Mouse (Mus musculus) megakaryocyte-erythroid progenitor cell, adult 5-6 weeks (primary cell): ENCODE measurements around the gene Mapt. TPM values are rescaled to one million over a fixed set of nuclear protein-coding genes. Genes with fewer than 3 reads are reported as not detected.
"Not testable (repeated sequence)": the region's sequence is repeated elsewhere in the genome, so short reads cannot be mapped to it uniquely, and the experiment has no call there.

Source experiments
- ATAC-seq: replicated peaks from 2 replicates; pipeline ENCODE4 v1.8.0; 2016; ENCODE audit warnings: mild to moderate bottlenecking, inconsistent platforms; ENCODE audit not compliant: severe bottlenecking, poor library complexity, low FRiP score, low TSS enrichment
- total RNA-seq, 2 experiments: library from RNA; stranded (forward) in 1 of 2; stranded (reverse) in 1 of 2; fragments of 200-1000, 215-1000 nt in 1 of 2; fragments of >200 nt in 1 of 2; fragmentation: Nextera tagmentation in 1 of 2; gene quantifications; 2 replicates each; pipeline ENCODE4 v1.2.3; 2014 to 2017

Gene Mapt
- total RNA-seq (2014; fragmentation: Nextera tagmentation) (3.4 and 4.1 TPM in 2 replicates), total RNA-seq (2017) (0.23 TPM in 1 of 2 replicates, not detected in the other)

- peak; percentile 72 for ATAC-seq
Measured at GRCm38 (mm10) chr11:104231041-104231911, at the start of gene Mapt. Gene Mapt, plus strand, starts transcription at chr11:104231390.

GRCm38 (mm10) chr11:104182141-104182540, 49.0 kb upstream of the Mapt start:
- ATAC-seq, result no peak

- ATAC-seq, result no peak
Measured at GRCm38 (mm10) chr11:104186135-104186836, 44.9 kb upstream of the Mapt start, which contains the start of gene Sppl2c. Gene Sppl2c, plus strand, starts transcription at chr11:104186327.

- ATAC-seq, result no peak
Measured at GRCm38 (mm10) chr11:104186837-104187150, 44.4 kb upstream of the Mapt start.

GRCm38 (mm10) chr11:104187766-104188165, 43.4 kb upstream of the Mapt start:
- ATAC-seq, result no peak

GRCm38 (mm10) chr11:104190008-104190407, 41.2 kb upstream of the Mapt start:
- ATAC-seq, result no peak

- ATAC-seq, result no peak
Measured at GRCm38 (mm10) chr11:104195382-104195781, 35.8 kb upstream of the Mapt start.

GRCm38 (mm10) chr11:104195791-104196190, 35.4 kb upstream of the Mapt start:
- peak; percentile 78 for ATAC-seq

GRCm38 (mm10) chr11:104197861-104198260, 33.3 kb upstream of the Mapt start:
- ATAC-seq, result 0 out of 2 replicates have a peak, but pooled peaks have one; percentile 50

GRCm38 (mm10) chr11:104203271-104203670, 27.9 kb upstream of the Mapt start:
- ATAC-seq, result no peak

GRCm38 (mm10) chr11:104206573-104206972, 24.6 kb upstream of the Mapt start:
- ATAC-seq, result no peak

GRCm38 (mm10) chr11:104209041-104209440, 22.1 kb upstream of the Mapt start:
- ATAC-seq, result no peak

GRCm38 (mm10) chr11:104211251-104211650, 19.9 kb upstream of the Mapt start:
- no peak for ATAC-seq

GRCm38 (mm10) chr11:104214128-104214527, 17.1 kb upstream of the Mapt start:
- not testable (repeated sequence) for ATAC-seq

GRCm38 (mm10) chr11:104218075-104218474, 13.1 kb upstream of the Mapt start:
- no peak for ATAC-seq

- no peak for ATAC-seq
Measured at GRCm38 (mm10) chr11:104220291-104220690, 10.9 kb upstream of the Mapt start.

- ATAC-seq, result no peak
Measured at GRCm38 (mm10) chr11:104221751-104222150, 9.4 kb upstream of the Mapt start.

GRCm38 (mm10) chr11:104223301-104223700, 7.9 kb upstream of the Mapt start:
- no peak for ATAC-seq

- no peak for ATAC-seq
Measured at GRCm38 (mm10) chr11:104229391-104229790, 1.8 kb upstream of the Mapt start.

GRCm38 (mm10) chr11:104230066-104230778, 968 bp upstream of the Mapt start:
- ATAC-seq, result no peak
